Mouse (Mus musculus) monocyte, adult 2 months (primary cell): ENCODE measurements around the gene Cib3.

ENCODE experiments used
- DNase-seq, 2 experiments: peaks; one replicate each; pipeline ENCODE4 v3.0.0; 2022; ENCODE audit warnings: low spot score in 2 of 2, low read depth in 1 of 2

The Cib3 gene

DNA sequence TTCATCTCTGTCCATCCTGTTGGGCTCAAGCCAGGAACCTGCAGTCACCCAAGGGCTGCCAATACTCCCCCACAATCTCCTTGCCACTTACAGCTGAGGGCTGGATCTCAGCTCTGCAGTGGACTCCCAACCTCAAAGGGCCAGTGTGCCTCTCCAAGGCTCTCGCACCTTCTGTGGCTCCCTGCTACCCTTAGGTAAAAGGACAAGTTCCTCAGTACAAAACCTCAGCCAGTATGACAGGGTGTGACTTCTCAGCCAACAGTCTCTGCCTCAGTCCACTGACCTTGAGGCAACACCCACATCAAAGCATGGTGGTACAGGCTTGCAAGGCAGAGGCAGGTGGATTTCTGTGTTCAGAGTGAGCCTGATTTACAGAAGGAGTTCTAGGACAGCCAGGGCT is 791 bp downstream of the Cib3 start:
- DNase-seq = no peak

DNA sequence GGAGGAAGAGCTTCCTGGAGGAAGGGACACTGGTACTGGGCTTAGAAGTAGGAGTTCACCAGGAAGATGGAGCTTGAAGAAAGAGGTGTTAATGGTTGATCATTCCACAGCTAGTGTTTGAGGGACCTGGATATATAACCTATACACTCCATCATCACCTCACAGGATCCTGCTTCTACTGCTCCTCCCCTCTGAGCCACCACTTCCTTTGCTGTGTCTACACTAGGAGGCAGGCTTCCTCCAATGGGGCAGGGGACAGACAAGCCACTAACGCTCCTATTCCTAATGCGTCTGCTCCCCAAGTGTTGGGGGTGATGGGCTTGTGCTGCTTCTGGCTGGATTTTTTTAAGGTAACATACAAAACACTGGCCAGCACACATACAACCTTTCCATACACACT is 1.9 kb downstream of the Cib3 start:
- DNase-seq = no peak

DNA sequence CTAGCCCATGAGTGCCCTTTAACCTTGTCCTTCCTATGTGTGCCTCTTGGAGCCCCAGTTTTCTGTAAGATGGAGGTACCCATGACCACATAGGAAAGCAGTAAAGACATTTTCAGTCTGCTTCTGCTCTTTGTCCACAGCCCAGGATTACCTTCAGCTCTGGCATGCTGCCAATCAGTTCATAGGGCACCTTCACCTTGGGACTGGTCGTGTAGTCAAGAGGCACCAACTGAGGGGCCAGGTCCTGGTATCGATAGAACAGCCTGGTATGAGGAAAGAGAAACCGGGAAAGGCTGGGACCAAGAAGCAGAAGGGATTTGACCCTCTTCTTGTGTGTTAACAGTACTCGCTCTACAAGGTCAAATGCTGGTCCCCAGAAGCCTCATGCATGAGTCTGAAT is 2.4 kb downstream of the Cib3 start:
- DNase-seq = no peak

DNA sequence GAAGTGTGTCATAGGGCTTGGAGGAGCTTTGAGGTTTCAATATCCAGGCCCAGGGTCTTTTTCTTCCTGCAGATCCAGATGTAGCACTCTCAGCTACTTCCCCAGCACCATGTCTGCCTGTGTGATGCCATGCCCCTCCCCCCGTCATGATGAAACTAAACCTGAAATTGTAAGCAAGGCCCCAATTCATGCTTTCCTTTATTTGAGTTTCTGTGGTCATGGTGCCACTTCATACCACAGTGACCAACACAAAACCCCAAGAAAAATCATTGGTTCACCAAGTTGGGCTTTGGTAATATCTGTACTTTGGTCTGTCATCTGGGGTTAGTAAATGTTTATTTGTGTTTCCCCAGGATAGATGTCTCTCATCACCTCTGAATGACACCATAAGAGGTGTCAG is 4.1 kb downstream of the Cib3 start:
- no peak for DNase-seq

DNA sequence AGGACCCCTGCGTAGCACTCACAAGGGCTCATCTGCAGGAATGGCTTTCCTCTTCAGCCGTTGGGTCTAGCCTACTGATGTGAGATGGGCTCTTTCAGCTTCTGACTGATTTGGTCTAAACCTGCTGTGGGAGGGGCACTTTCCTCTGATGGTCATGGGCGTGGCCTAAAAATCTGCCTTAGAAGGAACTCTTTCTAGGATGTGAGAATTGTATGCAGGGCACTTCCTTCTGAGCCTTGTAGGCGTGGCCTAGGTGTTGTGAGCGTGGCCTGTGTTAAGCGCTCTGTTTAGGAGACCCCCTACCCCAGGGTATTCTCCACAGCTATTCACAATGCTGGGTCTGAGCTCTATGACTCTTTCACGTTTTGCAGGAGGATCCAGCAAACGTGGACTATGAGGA is 14.6 kb downstream of the Cib3 start:
- DNase-seq = no peak

DNA sequence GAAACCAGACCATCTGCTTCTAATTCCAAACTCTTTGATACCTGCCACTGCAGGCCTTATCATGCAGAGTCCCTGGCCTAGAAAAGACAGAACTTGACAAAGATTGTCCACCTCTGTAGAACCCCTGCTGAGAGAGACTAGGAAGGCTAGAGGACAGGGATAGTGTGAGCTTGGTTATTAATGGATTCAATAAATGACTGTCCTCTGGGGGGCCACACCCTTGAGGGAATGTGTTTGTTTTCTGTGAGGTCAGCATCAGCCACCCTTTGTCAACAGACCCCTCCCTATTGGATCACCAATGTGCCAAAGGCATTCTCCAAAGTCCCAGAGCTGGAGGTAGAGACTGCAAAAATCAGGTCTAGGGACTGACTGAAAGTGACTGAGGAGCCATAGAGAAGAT is 20.6 kb downstream of the Cib3 start:
- DNase-seq = no peak

DNA sequence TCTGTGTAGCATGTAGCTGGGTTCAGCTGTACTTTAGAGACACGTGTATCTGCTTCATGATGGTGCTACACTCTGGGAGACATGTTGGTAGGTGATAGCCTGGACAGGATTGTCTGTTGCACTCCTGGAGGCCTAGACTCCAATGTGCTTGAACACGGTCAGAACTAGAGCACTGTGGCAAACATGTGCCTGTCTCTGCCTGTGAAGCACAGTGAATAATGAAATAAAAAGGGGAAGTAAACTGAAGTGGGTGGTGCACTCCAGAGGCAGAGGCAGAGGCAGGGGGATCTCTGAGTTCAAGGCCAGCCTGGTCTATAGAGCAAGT is 22.5 kb downstream of the Cib3 start:
- no peak for DNase-seq

DNA sequence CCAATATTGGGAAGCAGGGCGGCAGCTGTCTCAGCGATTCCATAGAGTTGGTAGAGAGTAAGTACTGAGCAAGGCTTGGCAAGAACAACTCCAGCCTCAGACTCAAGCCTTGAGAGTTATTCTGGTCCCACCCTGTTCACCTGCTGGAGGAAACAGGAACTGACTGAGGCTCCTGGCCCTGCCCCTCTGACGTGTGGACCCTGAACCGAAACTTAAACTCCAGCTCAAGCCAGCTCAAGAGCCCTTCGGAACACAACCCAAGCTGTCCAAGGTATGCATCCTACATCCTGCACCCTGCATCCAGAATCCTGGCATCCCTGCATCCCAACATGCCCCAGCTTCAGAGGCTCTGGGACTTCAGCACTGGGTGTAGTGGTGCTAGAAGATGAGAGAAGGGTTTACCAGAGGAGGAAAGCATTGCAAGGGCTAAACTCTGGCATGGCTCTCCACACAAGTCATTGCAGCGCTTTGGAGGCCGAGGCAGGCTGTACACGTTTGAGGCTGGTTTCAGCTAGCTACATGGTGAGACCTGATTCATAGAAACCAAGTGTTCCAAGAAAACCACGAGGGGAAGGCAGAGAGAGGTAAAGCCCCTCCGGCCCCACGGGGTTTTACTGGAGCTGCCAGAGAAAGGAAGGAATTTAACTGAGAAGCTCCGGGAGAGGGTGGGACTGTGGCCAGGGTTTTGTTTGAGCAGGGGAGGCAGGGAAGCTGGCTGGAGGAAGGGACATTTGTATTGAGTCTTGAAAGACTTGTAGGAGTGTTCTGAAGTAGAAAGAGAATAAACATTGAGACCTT is 23.0 kb downstream of the Cib3 start, which contains the start of gene Hsh2d:
Gene Hsh2d (plus strand): TSS at position 222 of the 798 bp plus-strand sequence.
- DNase-seq = peak in 1 of 2 experiments; percentile 38

DNA sequence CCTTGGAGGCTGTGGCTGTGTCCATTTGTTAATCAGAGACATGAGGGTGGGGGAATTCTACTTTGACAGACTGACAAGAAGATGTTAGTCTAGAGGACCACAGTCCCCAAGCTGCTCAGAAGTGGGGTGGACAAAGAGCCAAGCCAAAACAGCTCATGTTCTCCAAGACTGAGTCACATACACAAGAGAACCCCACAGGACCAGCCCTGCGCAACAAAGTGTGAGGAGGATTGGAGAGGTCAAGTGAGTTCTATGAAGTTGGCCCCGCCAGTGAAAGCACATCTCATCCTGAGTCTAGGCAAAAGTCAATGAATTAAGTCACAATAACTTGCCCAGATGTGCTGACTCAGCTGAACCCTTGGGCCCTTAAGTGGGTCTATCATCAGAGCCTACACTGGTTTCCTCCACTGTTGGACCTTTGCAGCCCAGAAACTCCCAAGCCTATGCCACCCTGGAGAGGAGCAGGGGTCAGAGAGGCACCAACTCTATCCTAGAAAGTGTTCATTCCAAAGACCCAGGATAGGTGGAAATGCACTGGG is 24.8 kb downstream of the Cib3 start:
- DNase-seq = no peak

DNA sequence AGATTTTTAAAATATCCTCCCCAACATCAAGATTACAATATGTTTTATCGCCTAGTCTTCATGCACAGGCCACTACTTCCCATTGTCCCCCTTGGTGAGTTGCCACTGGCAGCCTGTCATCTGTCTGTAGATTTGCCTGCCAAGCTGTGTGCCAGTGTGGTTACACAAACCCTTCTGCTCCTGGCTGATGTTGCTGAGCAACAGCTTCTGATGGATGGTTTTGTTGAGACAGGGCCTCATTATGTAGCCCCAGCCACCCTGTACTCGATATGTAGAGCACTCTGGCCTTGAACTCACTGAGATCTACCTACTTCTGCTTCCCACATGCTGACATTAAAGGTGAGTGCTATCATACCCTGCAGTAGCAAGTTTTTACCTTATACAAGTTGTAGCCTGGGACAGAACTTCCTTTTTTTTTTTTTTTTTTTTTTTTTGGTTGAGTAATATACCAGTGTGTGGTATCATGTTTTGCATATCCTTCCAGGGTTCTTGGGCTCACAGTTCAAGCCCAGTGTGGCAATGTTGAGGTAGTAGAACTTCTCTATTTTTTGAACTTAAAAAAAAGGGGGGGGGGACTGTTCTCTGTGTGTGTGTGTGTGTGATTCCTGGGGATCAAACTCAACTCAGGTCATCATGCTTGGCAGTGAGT is 29.0 kb downstream of the Cib3 start:
- peak in 1 of 2 experiments; percentile 43 for DNase-seq

DNA sequence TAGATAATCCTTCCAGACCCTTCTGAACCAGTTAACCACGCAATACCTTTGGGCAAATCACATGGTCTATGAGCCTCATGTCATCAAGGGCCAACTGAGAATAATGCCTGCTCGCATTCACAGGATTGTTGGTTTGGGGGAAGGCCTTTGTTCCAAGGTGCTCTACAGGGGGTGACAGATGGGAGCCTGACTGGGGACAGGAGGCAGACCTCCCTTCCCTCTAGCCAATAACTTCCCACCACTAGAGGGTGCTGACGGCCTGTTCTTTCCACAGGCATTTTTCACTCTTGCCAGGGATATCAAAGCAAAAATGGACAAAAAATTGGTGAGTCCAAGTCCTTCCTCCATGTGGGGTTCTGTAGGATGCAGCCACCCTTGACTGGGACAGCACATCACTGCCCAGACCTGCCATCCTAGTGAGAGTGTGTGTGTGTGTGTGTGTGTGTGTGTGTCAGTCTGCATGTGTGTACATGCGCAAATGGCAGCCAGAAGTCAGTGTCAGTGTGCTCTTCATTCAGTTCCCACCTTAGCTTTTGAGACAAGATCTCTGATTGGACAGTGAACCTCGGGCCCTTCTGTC is 35.2 kb downstream of the Cib3 start:
- peak; percentile 22 to 53 for DNase-seq

DNA sequence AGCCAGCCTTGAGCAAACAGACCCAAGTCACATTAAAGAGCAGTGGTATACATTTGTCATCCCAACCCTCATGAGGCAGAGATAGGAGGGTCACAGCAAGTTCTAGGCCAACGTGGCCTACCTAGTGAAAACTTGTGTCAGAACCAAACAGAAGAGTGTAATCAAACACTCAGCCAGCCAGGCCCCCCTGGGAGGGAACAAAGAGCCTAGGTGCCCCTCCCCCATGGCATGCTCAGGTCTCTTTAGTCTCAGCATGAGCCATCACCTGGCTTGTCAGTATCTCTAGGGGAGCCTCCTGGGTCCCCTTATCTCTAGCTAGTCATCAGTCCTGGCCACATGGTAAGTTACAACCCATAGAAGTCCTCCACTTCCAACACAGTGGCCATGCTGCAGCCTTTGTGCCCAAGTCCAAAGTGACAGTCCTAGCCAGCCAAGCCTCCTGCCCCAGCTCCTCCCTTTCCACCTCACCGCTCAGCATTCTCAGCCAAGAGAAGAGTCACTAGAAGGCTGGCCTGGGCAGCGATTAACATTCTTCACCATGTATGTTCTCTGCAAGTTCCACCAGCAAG is 42.9 kb downstream of the Cib3 start:
- no peak for DNase-seq

DNA sequence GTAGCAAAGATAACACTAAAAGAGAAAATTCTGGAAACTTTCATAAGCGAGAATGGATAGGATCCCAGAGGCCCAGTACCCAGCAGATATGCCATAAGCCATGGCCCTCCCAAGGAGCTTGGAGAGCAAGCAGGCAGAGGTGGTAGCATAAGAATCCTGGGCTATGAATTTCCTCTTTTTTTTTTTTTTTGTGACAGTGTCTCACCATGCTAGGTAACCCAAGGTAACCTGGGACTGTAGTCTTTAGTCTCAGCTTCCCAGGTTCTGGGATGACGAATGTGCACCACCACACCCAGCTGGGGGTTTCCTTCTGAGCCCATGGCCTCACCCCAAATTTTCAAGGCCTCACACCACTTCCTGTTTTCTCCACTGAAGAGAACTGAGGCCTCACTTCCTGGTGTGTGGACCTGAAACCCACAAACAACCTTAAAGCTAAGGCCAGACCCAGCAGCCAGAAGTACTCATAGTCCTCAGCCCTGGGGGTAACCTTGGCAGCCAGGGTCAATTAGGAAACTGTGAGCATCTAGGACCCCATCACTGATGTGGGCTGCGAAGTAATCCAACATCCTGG is 43.5 kb downstream of the Cib3 start:
- peak; percentile 67 to 72 for DNase-seq

DNA sequence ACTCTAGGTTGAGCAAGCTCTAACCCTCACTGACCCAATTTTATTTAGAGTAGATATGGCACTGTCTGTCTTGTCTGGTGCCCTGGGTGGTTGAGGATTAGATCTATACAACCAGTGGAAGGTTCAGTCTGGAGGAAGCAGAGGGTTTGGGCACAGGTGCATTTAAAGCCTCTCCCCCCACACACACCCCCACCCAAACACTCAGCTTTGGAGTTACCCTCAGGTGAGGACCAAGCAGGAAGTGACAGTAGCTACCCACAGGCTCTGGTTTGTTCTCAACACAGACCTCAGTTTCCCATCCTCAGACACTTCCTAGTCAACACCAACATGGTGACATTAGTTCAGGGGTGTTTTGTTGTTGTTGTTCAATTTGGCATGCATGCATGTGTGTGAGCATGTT is 49.8 kb downstream of the Cib3 start:
- no peak for DNase-seq

DNA sequence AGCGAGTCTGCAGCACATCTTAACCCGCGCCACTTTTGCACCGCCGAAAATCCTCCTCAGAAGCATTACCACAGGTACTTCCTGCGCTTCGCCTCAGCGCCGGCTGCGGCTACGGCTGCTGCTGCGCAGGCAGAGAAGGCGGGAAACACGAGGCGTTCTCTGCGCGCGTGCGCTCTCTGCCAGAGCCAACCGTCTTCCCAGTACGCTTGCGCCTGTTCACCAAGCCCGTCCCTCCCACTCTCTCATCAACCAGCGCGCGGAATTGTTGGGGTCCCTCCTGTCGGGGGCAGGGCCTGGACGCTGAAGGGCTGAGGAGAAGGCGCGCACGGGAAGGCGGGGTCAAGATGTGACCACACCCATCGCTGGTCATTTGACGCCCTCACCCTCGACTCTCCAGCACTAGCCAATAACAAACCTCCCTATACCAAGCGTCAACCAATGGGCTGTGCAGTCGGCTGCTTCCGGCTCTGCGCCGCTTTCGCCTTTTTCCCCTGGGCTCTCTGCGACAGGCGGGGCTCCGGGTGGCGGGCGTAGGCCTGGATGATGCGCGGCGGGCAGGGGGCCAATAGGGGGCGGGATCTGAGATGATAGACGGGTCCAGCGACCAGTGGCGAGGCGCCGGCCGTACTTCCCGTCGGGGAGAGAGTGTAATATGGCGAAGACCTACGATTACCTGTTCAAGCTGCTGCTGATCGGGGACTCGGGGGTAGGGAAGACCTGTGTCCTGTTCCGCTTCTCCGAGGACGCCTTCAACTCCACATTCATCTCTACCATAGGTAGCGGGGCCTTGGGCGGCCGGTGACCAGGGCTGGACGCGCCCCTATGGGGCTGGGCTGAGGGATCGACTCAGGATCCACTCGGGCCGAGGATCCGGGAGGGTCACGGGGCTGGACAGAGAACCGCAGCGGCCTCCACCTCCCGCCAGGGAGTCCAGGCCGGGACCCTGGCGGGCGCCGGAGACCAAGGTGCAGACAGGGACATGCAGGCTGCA is 51.6 kb downstream of the Cib3 start, which contains the start of gene Rab8a:
Gene Rab8a (plus strand): TSS at position 494 of the 991 bp plus-strand sequence.
- DNase-seq = peak; percentile 100

DNA sequence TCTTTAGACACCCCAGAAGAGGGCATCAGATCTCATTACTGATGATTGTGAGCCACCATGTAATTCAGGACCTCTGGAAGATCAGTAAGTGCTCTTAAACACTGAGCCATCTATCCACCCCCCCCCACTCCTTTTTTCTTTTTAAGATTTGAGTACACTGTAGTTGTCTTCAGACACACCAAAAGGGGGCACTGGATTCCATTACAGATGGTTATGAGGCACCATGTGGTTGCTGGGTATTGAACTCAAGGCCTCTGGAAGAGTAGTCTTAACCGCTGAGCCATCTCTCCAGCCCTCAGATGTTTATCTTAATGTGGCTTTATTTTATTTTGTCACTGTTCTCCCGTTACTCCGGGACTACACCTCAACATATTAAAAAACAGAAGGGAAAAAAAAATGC is 52.6 kb downstream of the Cib3 start:
- DNase-seq = no peak

DNA sequence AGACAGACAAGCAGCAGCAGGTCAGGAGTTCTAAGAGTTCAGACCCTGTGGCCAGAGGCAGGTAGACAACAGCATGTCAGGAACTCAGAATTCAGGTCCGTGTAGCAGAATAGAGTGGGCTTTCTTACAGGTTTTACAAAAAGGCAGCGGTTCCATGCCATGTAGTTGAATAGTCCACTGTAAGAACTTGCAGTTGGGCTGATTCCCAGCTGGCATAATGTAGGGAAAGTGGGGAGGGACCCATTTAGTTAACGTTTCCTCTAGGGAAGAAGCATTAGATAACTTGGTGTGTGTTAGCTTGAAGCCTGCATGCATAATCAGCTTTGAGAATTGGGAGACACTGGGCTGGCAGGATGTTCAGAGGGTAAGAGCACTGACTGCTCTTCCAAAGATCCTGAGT is 53.9 kb downstream of the Cib3 start:
- no peak for DNase-seq

DNA sequence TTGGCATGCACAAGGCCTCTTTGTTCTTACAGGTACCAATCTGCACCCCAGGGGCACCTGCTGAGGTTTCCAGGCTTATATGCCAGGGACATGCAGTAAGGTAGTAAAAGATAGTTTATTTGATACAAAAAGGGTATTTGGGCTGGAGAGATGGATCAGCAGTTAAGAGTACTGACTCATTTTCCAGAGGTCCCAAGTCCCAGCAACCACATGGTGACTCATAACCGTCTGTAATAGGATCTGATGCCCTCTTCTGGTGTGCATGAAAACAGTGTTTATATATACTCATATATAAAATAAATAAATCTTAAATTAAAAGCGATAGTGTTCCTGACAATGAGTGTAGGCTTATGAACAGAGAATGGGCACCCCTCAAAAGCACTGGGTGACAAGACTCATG is 54.5 kb downstream of the Cib3 start:
- no peak for DNase-seq
